Mouse (Mus musculus): Measurements from ENCODE around the gene Lacc1. TPM values are rescaled to one million over a fixed set of nuclear protein-coding genes. Genes with fewer than 3 reads are reported as not detected.

Gene Lacc1
- polyA plus RNA-seq, 1 experiment, result 6.2 TPM

GRCm38 (mm10) chr14:77037330-77037729 is 626 bp upstream of the Lacc1 start:
- H3K4me1 ChIP-seq (ENCODE audit: control insufficient read depth, insufficient read depth, low read length), result no peaks in the 10 kb centered on the region
- no peak overlapping the region for H3K4me3 ChIP-seq (ENCODE audit: low read depth, low read length)
- no peaks in the 10 kb centered on the region for H3K27me3 ChIP-seq (ENCODE audit: control insufficient read depth, insufficient read depth, low read length, poor library complexity, severe bottlenecking)
- TF ChIP-seq EP300 (IDR thresholded peaks at IDR 0.05; ENCODE audit: insufficient read depth, low read depth, low read length) (no peak), CTCF (IDR thresholded peaks at IDR 0.05; ENCODE audit: low read depth, low read length) (no peak), POLR2A (IDR thresholded peaks at IDR 0.05; ENCODE audit: insufficient read depth, low read length) (no peak)
- no peak overlapping the region for H3K27ac ChIP-seq (ENCODE audit: insufficient read depth, low read length)
- H3K36me3 ChIP-seq (ENCODE audit: control insufficient read depth, insufficient read depth, low read length, poor library complexity, severe bottlenecking), result no peaks in the 10 kb centered on the region
- no peaks in the 10 kb centered on the region for H3K9me3 ChIP-seq (replicated peaks; ENCODE audit: control insufficient read depth, insufficient read depth, low read length, poor library complexity, severe bottlenecking)
- peak overlapping the region; percentile 71; the same call in 1 of the 2 replicates for H3K9ac ChIP-seq (ENCODE audit: low read depth, poor library complexity, severe bottlenecking)

GRCm38 (mm10) chr14:77034970-77035369 is 1.7 kb downstream of the Lacc1 start:
- Histone ChIP-seq H3K36me3 (ENCODE audit: control insufficient read depth, insufficient read depth, low read length, poor library complexity, severe bottlenecking) (0 out of 2 replicates have a peak, but pooled peaks cover 2% of the 10 kb centered on the region), H3K4me3 (ENCODE audit: low read depth, low read length) (no peak overlapping the region), H3K9ac (ENCODE audit: low read depth, poor library complexity, severe bottlenecking) (no peak overlapping the region), H3K9me3 (replicated peaks; ENCODE audit: control insufficient read depth, insufficient read depth, low read length, poor library complexity, severe bottlenecking) (no peaks in the 10 kb centered on the region), H3K4me1 (ENCODE audit: control insufficient read depth, insufficient read depth, low read length) (no peaks in the 10 kb centered on the region), H3K27me3 (ENCODE audit: control insufficient read depth, insufficient read depth, low read length, poor library complexity, severe bottlenecking) (no peaks in the 10 kb centered on the region), H3K27ac (ENCODE audit: insufficient read depth, low read length) (no peak overlapping the region)
- no peak for TF ChIP-seq POLR2A (IDR thresholded peaks at IDR 0.05; ENCODE audit: insufficient read depth, low read length)
- TF ChIP-seq EP300 (IDR thresholded peaks at IDR 0.05; ENCODE audit: insufficient read depth, low read depth, low read length), result no peak
- TF ChIP-seq CTCF (IDR thresholded peaks at IDR 0.05; ENCODE audit: low read depth, low read length), result no peak

DNA sequence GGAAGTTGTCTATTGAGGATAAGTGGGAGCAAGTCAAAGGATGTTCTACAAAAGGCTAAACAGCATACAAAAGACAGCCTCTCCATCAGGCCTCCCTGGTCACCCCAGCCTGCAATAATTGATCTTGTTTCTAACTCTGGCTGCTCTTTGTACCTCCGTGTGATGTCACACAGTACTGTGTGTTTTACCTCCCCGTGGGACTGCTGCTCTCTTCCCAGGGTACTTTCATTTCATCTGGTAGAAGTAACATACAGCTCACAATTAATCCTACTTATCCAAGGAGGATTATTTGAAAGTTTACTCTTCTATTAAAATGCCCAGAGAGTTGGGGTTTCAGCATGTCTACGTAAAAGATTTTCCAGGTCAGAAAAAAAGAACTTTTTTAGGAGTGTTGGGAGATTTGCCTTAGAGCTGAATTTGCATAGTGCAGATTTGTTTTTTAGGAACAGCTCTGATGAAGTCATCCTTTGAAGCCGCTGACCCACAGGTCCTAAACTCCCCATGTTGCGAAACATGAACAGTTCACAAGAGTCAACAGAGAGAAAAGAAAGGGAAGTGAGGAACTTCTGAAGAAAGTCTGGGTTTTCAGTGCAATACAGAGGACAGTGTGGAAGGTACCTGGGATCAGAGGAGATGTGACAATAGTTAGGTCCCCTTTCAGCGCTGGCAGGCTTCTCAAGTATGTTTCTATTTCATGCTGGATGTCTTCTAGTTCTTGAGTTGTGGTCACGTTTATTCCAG is 2.4 kb downstream of the Lacc1 start:
- no peaks in the 10 kb centered on the region for H3K27me3 ChIP-seq (ENCODE audit: control insufficient read depth, insufficient read depth, low read length, poor library complexity, severe bottlenecking)
- 0 out of 2 replicates have a peak, but pooled peaks cover 2% of the 10 kb centered on the region for H3K36me3 ChIP-seq (ENCODE audit: control insufficient read depth, insufficient read depth, low read length, poor library complexity, severe bottlenecking)
- H3K9ac ChIP-seq (ENCODE audit: low read depth, poor library complexity, severe bottlenecking), result no peak overlapping the region

DNA sequence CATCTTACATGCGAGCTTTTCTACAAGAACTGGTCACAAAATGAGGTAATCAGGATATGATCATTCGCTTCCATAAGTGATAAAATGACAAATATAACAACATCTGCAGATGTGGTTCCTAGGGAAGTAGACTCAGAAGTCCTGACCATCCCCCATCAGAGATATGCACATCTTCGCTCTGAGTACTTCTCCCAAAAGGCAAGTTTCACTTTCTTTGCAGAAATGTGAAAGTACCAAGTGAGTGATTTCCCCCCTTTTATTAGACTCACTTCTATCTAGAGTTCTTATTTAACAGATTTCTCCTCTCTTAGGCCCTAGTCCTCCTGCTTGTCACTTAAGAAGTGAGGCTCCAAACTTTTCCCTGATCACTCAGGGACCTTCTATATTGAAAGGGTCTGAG is 3.3 kb downstream of the Lacc1 start:
- Histone ChIP-seq H3K27ac (ENCODE audit: insufficient read depth, low read length) (no peak overlapping the region), H3K9ac (ENCODE audit: low read depth, poor library complexity, severe bottlenecking) (no peak overlapping the region), H3K4me3 (ENCODE audit: low read depth, low read length) (no peak overlapping the region), H3K27me3 (ENCODE audit: control insufficient read depth, insufficient read depth, low read length, poor library complexity, severe bottlenecking) (no peaks in the 10 kb centered on the region), H3K4me1 (ENCODE audit: control insufficient read depth, insufficient read depth, low read length) (peaks cover 2% of the 10 kb centered on the region), H3K9me3 (replicated peaks; ENCODE audit: control insufficient read depth, insufficient read depth, low read length, poor library complexity, severe bottlenecking) (no peaks in the 10 kb centered on the region), H3K36me3 (ENCODE audit: control insufficient read depth, insufficient read depth, low read length, poor library complexity, severe bottlenecking) (0 out of 2 replicates have a peak, but pooled peaks cover 2% of the 10 kb centered on the region)
- TF ChIP-seq CTCF (IDR thresholded peaks at IDR 0.05; ENCODE audit: low read depth, low read length) (no peak), POLR2A (IDR thresholded peaks at IDR 0.05; ENCODE audit: insufficient read depth, low read length) (no peak), EP300 (IDR thresholded peaks at IDR 0.05; ENCODE audit: insufficient read depth, low read depth, low read length) (no peak)

More for the DNA sequence above, 2.4 kb downstream of the Lacc1 start:
- TF ChIP-seq POLR2A (IDR thresholded peaks at IDR 0.05; ENCODE audit: insufficient read depth, low read length), result no peak
- no peak for TF ChIP-seq EP300 (IDR thresholded peaks at IDR 0.05; ENCODE audit: insufficient read depth, low read depth, low read length)
- TF ChIP-seq CTCF (IDR thresholded peaks at IDR 0.05; ENCODE audit: low read depth, low read length), result no peak
- peaks cover 2% of the 10 kb centered on the region for H3K4me1 ChIP-seq (ENCODE audit: control insufficient read depth, insufficient read depth, low read length)
- H3K27ac ChIP-seq (ENCODE audit: insufficient read depth, low read length), result no peak overlapping the region
- no peak overlapping the region for H3K4me3 ChIP-seq (ENCODE audit: low read depth, low read length)
- H3K9me3 ChIP-seq (replicated peaks; ENCODE audit: control insufficient read depth, insufficient read depth, low read length, poor library complexity, severe bottlenecking), result no peaks in the 10 kb centered on the region

GRCm38 (mm10) chr14:77032433-77032832 is 4.3 kb downstream of the Lacc1 start:
- Histone ChIP-seq H3K9ac (ENCODE audit: low read depth, poor library complexity, severe bottlenecking) (no peak overlapping the region), H3K27me3 (ENCODE audit: control insufficient read depth, insufficient read depth, low read length, poor library complexity, severe bottlenecking) (no peaks in the 10 kb centered on the region)

DNA sequence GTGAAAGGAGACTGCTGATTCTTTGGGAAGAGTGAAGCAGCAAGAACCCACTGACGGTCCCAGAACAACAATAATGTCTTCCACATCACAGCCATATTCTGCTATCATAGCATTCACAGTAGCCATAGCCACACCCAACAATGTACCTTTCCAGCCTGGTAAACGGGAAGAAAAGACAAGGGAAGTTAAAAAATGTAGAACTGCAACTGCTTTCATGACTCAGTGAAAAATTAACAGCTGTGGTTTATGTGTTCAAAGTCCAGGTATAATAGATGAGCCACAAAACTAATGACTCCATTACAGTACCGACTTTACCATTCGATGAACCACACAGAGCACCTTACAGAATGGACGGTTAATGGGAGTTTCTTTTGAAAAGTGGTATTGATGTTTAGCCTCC is 5.9 kb downstream of the Lacc1 start:
- no peak overlapping the region for H3K27ac ChIP-seq (ENCODE audit: insufficient read depth, low read length)
- no peak overlapping the region for H3K9ac ChIP-seq (ENCODE audit: low read depth, poor library complexity, severe bottlenecking)
- H3K27me3 ChIP-seq (ENCODE audit: control insufficient read depth, insufficient read depth, low read length, poor library complexity, severe bottlenecking), result no peaks in the 10 kb centered on the region
- 0 out of 2 replicates have a peak, but pooled peaks cover 2% of the 10 kb centered on the region for H3K36me3 ChIP-seq (ENCODE audit: control insufficient read depth, insufficient read depth, low read length, poor library complexity, severe bottlenecking)
- H3K4me3 ChIP-seq (ENCODE audit: low read depth, low read length), result no peak overlapping the region
- peaks cover 2% of the 10 kb centered on the region for H3K4me1 ChIP-seq (ENCODE audit: control insufficient read depth, insufficient read depth, low read length)
- no peaks in the 10 kb centered on the region for H3K9me3 ChIP-seq (replicated peaks; ENCODE audit: control insufficient read depth, insufficient read depth, low read length, poor library complexity, severe bottlenecking)
- TF ChIP-seq EP300 (IDR thresholded peaks at IDR 0.05; ENCODE audit: insufficient read depth, low read depth, low read length) (no peak), POLR2A (IDR thresholded peaks at IDR 0.05; ENCODE audit: insufficient read depth, low read length) (no peak), CTCF (IDR thresholded peaks at IDR 0.05; ENCODE audit: low read depth, low read length) (no peak)

More at GRCm38 (mm10) chr14:77032433-77032832, 4.3 kb downstream of the Lacc1 start:
- H3K9me3 ChIP-seq (replicated peaks; ENCODE audit: control insufficient read depth, insufficient read depth, low read length, poor library complexity, severe bottlenecking), result no peaks in the 10 kb centered on the region
- H3K27ac ChIP-seq (ENCODE audit: insufficient read depth, low read length), result no peak overlapping the region
- 0 out of 2 replicates have a peak, but pooled peaks cover 2% of the 10 kb centered on the region for H3K36me3 ChIP-seq (ENCODE audit: control insufficient read depth, insufficient read depth, low read length, poor library complexity, severe bottlenecking)
- H3K4me1 ChIP-seq (ENCODE audit: control insufficient read depth, insufficient read depth, low read length), result peaks cover 2% of the 10 kb centered on the region
- no peak overlapping the region for H3K4me3 ChIP-seq (ENCODE audit: low read depth, low read length)
- no peak for TF ChIP-seq CTCF (IDR thresholded peaks at IDR 0.05; ENCODE audit: low read depth, low read length)
- no peak for TF ChIP-seq EP300 (IDR thresholded peaks at IDR 0.05; ENCODE audit: insufficient read depth, low read depth, low read length)
- TF ChIP-seq POLR2A (IDR thresholded peaks at IDR 0.05; ENCODE audit: insufficient read depth, low read length), result no peak

Measured in ES-Bruce4 (cell line).